Mouse (Mus musculus) cerebellum, postnatal 36 days (tissue): ENCODE measurements around the gene Oat.

Experiments
- DNase-seq, 2 experiments: peaks; one replicate each; pipeline ENCODE4 v3.0.0; 2021 to 2022; ENCODE audit warnings: mixed read lengths in 2 of 2

The Oat gene

GRCm38 (mm10) chr7:132529206-132529605, 47.0 kb downstream of the Oat start:
- no peak for DNase-seq

DNA sequence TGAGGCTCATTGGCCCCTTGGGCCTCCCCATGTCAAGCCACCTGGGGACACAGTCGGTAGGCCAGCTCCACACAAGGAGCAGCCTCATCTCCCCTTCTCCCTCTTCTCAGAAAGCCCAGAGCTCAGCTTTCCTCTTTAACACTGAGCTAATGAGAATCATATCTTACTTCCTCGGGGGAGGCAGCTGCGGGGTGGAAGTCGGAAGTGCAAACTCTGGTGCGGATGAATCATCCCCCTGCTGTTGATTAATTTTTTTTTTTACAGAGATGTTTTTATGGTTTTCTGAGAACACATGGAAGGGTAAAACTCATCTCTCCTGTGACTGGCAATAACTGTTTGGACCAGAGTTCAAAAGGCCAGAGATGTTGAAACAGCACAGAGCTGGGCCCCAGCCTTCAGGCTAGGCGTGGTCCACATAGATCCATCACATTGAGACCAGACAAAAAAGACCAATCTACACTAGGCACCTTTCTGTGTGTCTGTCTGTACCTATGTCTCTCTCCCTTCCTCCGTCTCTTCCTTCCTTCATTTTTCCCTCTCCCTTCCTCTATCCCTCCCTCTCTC, 62.7 kb downstream of the Oat start:
- no peak for DNase-seq

GRCm38 (mm10) chr7:132509110-132509509, 67.1 kb downstream of the Oat start:
- no peak for DNase-seq
